Mouse (Mus musculus) cerebellum, postnatal 14 days (tissue): Measurements from ENCODE around the gene Olfr1225.
"Not testable (repeated sequence)": the region's sequence is repeated elsewhere in the genome, so short reads cannot be mapped to it uniquely, and the experiment has no call there.

ENCODE experiments used
- DNase-seq, 2 experiments: peaks; one replicate each; pipeline ENCODE4 v3.0.0; 2021; ENCODE audit warnings: mixed read lengths in 2 of 2

The Olfr1225 gene

DNA sequence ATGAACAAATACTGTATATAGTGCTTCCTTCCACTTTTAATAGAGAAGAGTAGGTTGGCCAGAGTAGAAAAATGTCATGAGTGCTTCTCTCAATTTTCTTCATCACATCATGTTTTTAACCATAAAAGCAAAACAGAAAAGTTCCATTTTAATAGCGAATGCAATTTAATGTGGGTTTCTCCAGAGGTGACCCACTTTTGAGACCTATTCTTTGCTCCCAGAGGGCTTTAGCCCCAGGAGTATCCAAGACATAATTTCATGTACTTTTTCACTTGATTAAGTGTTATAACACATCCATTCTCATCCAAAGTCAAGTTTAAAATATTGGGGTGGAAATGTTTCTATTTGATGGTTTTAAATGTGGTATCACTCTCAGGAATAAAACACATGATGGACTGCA is at the start of gene Olfr1225:
Olfr1225 (minus strand) TSS at position 101 of the 400 bp plus-strand sequence.
- no peak for DNase-seq

GRCm38 (mm10) chr2:89199948-89200347 is 25.5 kb upstream of the Olfr1225 start, which contains the start of gene Olfr1226:
Olfr1226 (minus strand) TSS chr2:89200048.
- no peak for DNase-seq

- no peak for DNase-seq
Measured at GRCm38 (mm10) chr2:89196325-89196982, 22.0 kb upstream of the Olfr1225 start.

GRCm38 (mm10) chr2:89164711-89165110 is 9.8 kb downstream of the Olfr1225 start:
- DNase-seq = not testable (repeated sequence)

DNA sequence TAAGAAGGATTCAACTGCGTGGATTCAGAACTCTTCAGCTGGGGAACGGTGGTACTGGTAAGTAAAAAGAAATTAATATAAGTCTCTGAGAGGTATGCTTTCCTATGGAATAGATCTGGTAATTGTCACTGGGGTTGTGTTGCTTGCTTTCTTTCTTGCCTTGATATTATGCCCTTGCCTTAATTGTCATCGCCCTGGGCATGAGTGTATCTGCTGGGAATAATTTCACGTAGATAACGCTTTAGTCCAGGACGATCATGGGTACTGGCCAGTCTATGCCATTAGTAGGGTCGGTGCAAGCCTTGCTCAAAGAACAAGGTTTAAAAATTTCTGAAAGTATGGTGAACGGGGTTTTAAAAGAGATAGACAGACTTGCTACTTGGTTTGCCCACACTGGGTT is 10.5 kb downstream of the Olfr1225 start, which contains the start of gene Olfr1224-ps1:
Olfr1224-ps1 (minus strand) TSS at position 101 of the 400 bp plus-strand sequence.
- DNase-seq = not testable (repeated sequence)

- no peak for DNase-seq
Measured at GRCm38 (mm10) chr2:89151460-89151859, 23.0 kb downstream of the Olfr1225 start, which contains the start of gene Olfr1223. Olfr1223 (minus strand) TSS chr2:89151560.

- no peak for DNase-seq
Measured at GRCm38 (mm10) chr2:89132954-89133353, 41.5 kb downstream of the Olfr1225 start, which contains the start of gene Olfr1222. Olfr1222 (minus strand) TSS chr2:89133054.
